Mouse (Mus musculus) hindbrain, embryonic 12.5 days (tissue): ENCODE data around the gene Zbtb1. TPM values are rescaled to one million over a fixed set of nuclear protein-coding genes. Genes with fewer than 3 reads are reported as not detected.
"Not testable (repeated sequence)": the region's sequence is repeated elsewhere in the genome, so short reads cannot be mapped to it uniquely, and the experiment has no call there.

ENCODE experiments used
- ATAC-seq: fragments of 200-750 bp; cut with Nextera tagmentation; 2 replicates; pipeline ENCODE4 v1.8.0; 2017; ENCODE audit warnings: moderate TSS enrichment; ENCODE audit not compliant: low FRiP score
- H3K27ac ChIP-seq: fragments of 300-500 bp; sonication (generic); 2 replicates; pipeline ENCODE4 v1.5.1; 2016; ENCODE audit warnings: mild to moderate bottlenecking
- H3K27me3 ChIP-seq: fragments of 300-500 bp; sonication (generic); 2 replicates; pipeline ENCODE4 v1.6.1; 2016; ENCODE audit warnings: mild to moderate bottlenecking
- H3K36me3 ChIP-seq: fragments of 300-500 bp; sonication (generic); 2 replicates; pipeline ENCODE4 v1.6.1; 2016; ENCODE audit warnings: mild to moderate bottlenecking
- H3K4me1 ChIP-seq: fragments of 300-500 bp; sonication (generic); 2 replicates; pipeline ENCODE4 v1.6.1; 2016
- H3K4me2 ChIP-seq: fragments of 300-500 bp; sonication (generic); replicated peaks from 2 replicates; pipeline ENCODE4 v1.6.1; 2016; ENCODE audit warnings: mild to moderate bottlenecking
- H3K4me3 ChIP-seq: fragments of 300-500 bp; sonication (generic); 2 replicates; pipeline ENCODE4 v1.5.1; 2016; ENCODE audit warnings: mild to moderate bottlenecking
- H3K9ac ChIP-seq: fragments of 300-500 bp; sonication (generic); 2 replicates; pipeline ENCODE4 v1.6.1; 2016; ENCODE audit warnings: mild to moderate bottlenecking, moderate library complexity
- H3K9me3 ChIP-seq: fragments of 300-500 bp; sonication (generic); replicated peaks from 2 replicates; pipeline ENCODE4 v1.6.1; 2016; ENCODE audit warnings: mild to moderate bottlenecking
- WGBS: fragments of 180-500 bp; shearing (Covaris S2); methylation state at CpG from one replicate; pipeline ENCODE4 v1.1.7; 2016; 5-methylcytosine and 5-hydroxymethylcytosine counted together
- polyA plus RNA-seq: library from polyadenylated mRNA; unstranded; fragments of >200 nt; fragmentation: Nextera tagmentation; extraction: Ambion mirVana; gene quantifications from 2 replicates; pipeline ENCODE4 v1.2.1, GENCODE M21; 2016

Zbtb1 gene
- polyA plus RNA-seq, 1 experiment from 2014 or later, result 8.6 TPM

GRCm38 (mm10) chr12:76418346-76418745 is 48.3 kb downstream of the Zbtb1 start:
- Histone ChIP-seq H3K4me3 (no peak overlapping the region), H3K9ac (no peak overlapping the region), H3K27ac (no peak overlapping the region), H3K27me3 (peaks cover 23% of the 10 kb centered on the region), H3K9me3 (no peaks in the 10 kb centered on the region; the same call in 1 of the 2 replicates), H3K36me3 (no peaks in the 10 kb centered on the region), H3K4me1 (peaks cover 5% of the 10 kb centered on the region), H3K4me2 (no peak overlapping the region)
- ATAC-seq, result no peak
- 91% methylated on average over 5 of the region's 5 CpGs for WGBS

DNA sequence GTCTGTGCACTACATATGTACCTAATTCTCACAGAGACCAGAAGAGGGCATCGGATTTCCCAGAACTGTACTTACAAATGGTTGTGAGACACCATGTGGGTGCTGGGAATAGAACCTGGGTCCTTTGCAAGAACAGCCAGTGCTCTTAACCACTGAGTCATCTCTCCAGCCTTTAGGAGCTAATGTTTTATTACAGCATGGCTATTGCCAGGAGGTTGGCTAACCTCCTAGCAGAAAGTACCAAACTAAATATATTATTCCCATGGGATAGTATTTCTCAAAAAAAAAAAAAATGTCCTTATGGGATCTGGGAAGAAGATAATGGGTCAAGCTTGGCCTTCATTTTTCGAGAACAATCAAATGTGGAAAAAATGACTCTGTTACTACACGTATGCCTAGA is 55.2 kb downstream of the Zbtb1 start:
- Histone ChIP-seq H3K27ac (no peak overlapping the region), H3K9ac (no peak overlapping the region), H3K4me3 (no peak overlapping the region), H3K4me2 (no peak overlapping the region), H3K36me3 (no peaks in the 10 kb centered on the region), H3K4me1 (no peaks in the 10 kb centered on the region), H3K9me3 (no peaks in the 10 kb centered on the region), H3K27me3 (no peaks in the 10 kb centered on the region)
- no peak for ATAC-seq
- 89% methylated on average over 3 of the region's 3 CpGs for WGBS

- Histone ChIP-seq H3K9ac (no peak overlapping the region), H3K4me2 (no peak overlapping the region), H3K9me3 (no peaks in the 10 kb centered on the region), H3K36me3 (no peaks in the 10 kb centered on the region), H3K27me3 (no peaks in the 10 kb centered on the region), H3K4me1 (no peaks in the 10 kb centered on the region), H3K4me3 (no peak overlapping the region), H3K27ac (no peak overlapping the region)
- 57% methylated on average over 5 of the region's 5 CpGs for WGBS
- ATAC-seq, result no peak
Measured at GRCm38 (mm10) chr12:76427546-76427945, 57.5 kb downstream of the Zbtb1 start.

DNA sequence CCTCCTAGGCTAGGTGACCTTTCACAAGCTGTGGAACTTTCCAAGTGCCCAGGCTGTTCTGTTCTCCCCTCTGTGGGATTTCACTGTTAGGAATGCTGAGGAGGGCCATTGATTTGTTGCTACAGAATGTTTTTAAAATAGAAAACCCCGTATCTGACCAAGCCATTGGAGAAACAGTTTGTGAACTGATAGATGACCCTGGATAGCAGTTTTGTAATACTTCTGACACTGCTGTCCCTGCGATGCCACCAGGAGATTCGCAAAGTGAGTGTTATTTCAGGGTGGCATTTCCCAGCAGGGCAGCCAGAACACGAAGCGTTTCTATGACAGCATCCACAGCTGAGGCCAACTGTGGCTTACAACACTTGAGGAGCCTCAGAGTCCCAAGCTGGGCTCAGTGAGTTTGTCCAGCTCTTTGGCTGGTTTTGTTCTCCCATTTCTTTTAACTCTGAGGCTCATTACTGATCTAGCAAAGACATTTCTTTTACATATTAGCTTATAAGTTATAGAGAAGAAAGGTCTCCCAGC is 60.9 kb downstream of the Zbtb1 start:
- H3K9ac ChIP-seq, result no peak overlapping the region
- H3K36me3 ChIP-seq, result no peaks in the 10 kb centered on the region
- no peak for ATAC-seq
- 50% methylated on average over 5 of the region's 5 CpGs for WGBS
- H3K9me3 ChIP-seq, result no peaks in the 10 kb centered on the region
- H3K4me1 ChIP-seq, result peaks cover 5% of the 10 kb centered on the region
- peaks cover 13% of the 10 kb centered on the region for H3K27me3 ChIP-seq
- no peak overlapping the region for H3K4me2 ChIP-seq
- H3K4me3 ChIP-seq, result no peak overlapping the region
- no peak overlapping the region for H3K27ac ChIP-seq

GRCm38 (mm10) chr12:76431431-76431830 is 61.4 kb downstream of the Zbtb1 start:
- Histone ChIP-seq H3K27me3 (peaks cover 18% of the 10 kb centered on the region), H3K27ac (no peak overlapping the region), H3K36me3 (no peaks in the 10 kb centered on the region), H3K9me3 (no peaks in the 10 kb centered on the region), H3K4me3 (no peak overlapping the region), H3K9ac (no peak overlapping the region), H3K4me1 (peaks cover 5% of the 10 kb centered on the region), H3K4me2 (no peak overlapping the region)
- WGBS, result 89% methylated on average over 6 of the region's 6 CpGs
- no peak for ATAC-seq

GRCm38 (mm10) chr12:76434111-76434510 is 64.0 kb downstream of the Zbtb1 start:
- no peak overlapping the region for H3K4me2 ChIP-seq
- H3K9ac ChIP-seq, result no peak overlapping the region
- H3K36me3 ChIP-seq, result no peaks in the 10 kb centered on the region
- H3K9me3 ChIP-seq, result no peaks in the 10 kb centered on the region
- H3K4me1 ChIP-seq, result peaks cover 5% of the 10 kb centered on the region
- no peak overlapping the region for H3K27ac ChIP-seq
- no peak overlapping the region for H3K4me3 ChIP-seq
- no peak for ATAC-seq
- peaks cover 20% of the 10 kb centered on the region for H3K27me3 ChIP-seq
- WGBS, result 44% methylated on average over 7 of the region's 7 CpGs

DNA sequence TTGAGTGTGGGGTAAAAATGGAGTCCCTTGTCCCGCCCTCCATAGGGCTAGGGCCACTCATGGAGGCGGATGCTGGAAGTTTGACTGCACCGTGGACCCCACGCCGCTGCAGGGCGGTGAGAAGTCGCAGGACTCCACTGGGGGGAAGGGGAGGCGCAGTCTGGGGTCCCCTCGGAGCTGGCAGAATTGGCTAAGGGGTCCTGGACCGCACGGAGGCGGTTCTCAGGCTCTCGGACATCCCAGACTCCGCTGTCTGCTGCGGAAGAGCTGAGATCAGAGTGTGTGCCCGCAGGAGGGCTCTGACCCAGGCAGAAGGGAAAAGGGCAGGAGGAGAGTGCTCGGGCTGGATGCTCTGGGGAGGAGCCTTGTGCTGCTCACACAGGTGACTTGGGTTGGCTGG is 65.0 kb downstream of the Zbtb1 start:
- H3K36me3 ChIP-seq, result no peaks in the 10 kb centered on the region
- peaks cover 5% of the 10 kb centered on the region for H3K4me1 ChIP-seq
- H3K4me3 ChIP-seq, result peak overlapping the region; percentile 20
- 4% methylated on average over 17 of the region's 17 CpGs for WGBS
- ATAC-seq, result no peak
- H3K27ac ChIP-seq, result no peak overlapping the region
- H3K4me2 ChIP-seq, result peak overlapping the region; percentile 51
- H3K9me3 ChIP-seq, result no peaks in the 10 kb centered on the region
- H3K27me3 ChIP-seq, result peaks cover 20% of the 10 kb centered on the region
- H3K9ac ChIP-seq, result no peak overlapping the region

GRCm38 (mm10) chr12:76435549-76435948 is 65.5 kb downstream of the Zbtb1 start:
- WGBS, result 41% methylated on average over 8 of the region's 8 CpGs
- no peak overlapping the region for H3K27ac ChIP-seq
- no peak overlapping the region for H3K9ac ChIP-seq
- no peaks in the 10 kb centered on the region for H3K36me3 ChIP-seq
- H3K27me3 ChIP-seq, result peaks cover 20% of the 10 kb centered on the region
- H3K4me2 ChIP-seq, result peak overlapping the region; percentile 51
- ATAC-seq, result no peak
- peaks cover 5% of the 10 kb centered on the region for H3K4me1 ChIP-seq
- no peaks in the 10 kb centered on the region for H3K9me3 ChIP-seq
- H3K4me3 ChIP-seq, result no peak overlapping the region

DNA sequence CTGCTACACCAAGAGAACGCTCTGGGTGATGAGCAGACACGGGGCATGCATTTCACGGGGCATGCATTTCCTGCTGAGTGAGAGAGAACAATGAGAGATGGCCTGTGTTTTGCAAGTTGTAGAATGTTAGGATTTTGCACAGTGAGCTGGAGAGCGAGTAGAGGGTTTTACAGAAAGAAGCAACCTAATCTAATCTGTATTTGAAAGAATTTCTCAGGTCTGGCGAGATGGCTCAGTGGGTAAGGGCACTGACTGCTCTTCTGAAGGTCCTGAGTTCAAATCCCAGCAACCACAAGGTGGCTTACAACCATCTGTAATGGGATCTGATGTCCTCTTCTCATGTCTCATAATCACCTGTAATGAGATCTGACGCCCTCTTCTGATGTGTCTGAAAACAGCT is 73.4 kb downstream of the Zbtb1 start:
- not testable (repeated sequence) for ATAC-seq, H3K4me1 ChIP-seq, H3K27ac ChIP-seq, H3K4me2 ChIP-seq, H3K27me3 ChIP-seq, H3K4me3 ChIP-seq, H3K9me3 ChIP-seq, H3K36me3 ChIP-seq, H3K9ac ChIP-seq
- WGBS, result 76% methylated on average over 6 of the region's 6 CpGs

GRCm38 (mm10) chr12:76444359-76444772 is 74.3 kb downstream of the Zbtb1 start:
- no peak for ATAC-seq
- Histone ChIP-seq H3K27ac (no peak overlapping the region), H3K9me3 (no peaks in the 10 kb centered on the region), H3K4me1 (no peaks in the 10 kb centered on the region), H3K27me3 (no peaks in the 10 kb centered on the region), H3K4me2 (no peak overlapping the region), H3K9ac (no peak overlapping the region), H3K4me3 (no peak overlapping the region), H3K36me3 (no peaks in the 10 kb centered on the region)
- WGBS, result 63% methylated on average over 10 of the region's 10 CpGs

GRCm38 (mm10) chr12:76444862-76445261 is 74.8 kb downstream of the Zbtb1 start:
- no peak for ATAC-seq
- Histone ChIP-seq H3K4me1 (no peaks in the 10 kb centered on the region), H3K9ac (no peak overlapping the region), H3K36me3 (no peaks in the 10 kb centered on the region), H3K9me3 (no peaks in the 10 kb centered on the region), H3K27ac (no peak overlapping the region), H3K27me3 (no peaks in the 10 kb centered on the region), H3K4me2 (no peak overlapping the region), H3K4me3 (no peak overlapping the region)
- WGBS, result 85% methylated on average over 6 of the region's 6 CpGs

- no peak overlapping the region for H3K4me2 ChIP-seq
- no peak overlapping the region for H3K9ac ChIP-seq
- no peak overlapping the region for H3K4me3 ChIP-seq
- H3K9me3 ChIP-seq, result no peaks in the 10 kb centered on the region
- H3K36me3 ChIP-seq, result no peaks in the 10 kb centered on the region
- ATAC-seq, result no peak
- no peak overlapping the region for H3K27ac ChIP-seq
- no peaks in the 10 kb centered on the region for H3K27me3 ChIP-seq
- WGBS, result 80% methylated on average over 11 of the region's 11 CpGs
- H3K4me1 ChIP-seq, result no peaks in the 10 kb centered on the region
Measured at GRCm38 (mm10) chr12:76446201-76446600, 76.1 kb downstream of the Zbtb1 start.
